Mouse (Mus musculus) midbrain, embryonic 15.5 days (tissue): Measurements from ENCODE around the gene Nek1. TPM values are rescaled to one million over a fixed set of nuclear protein-coding genes. Genes with fewer than 3 reads are reported as not detected.

Experiments
- ATAC-seq: fragments of 200-750 bp; cut with Nextera tagmentation; replicated peaks from 2 replicates; pipeline ENCODE4 v1.8.0; 2017; ENCODE audit warnings: moderate TSS enrichment
- H3K27ac ChIP-seq: fragments of 300-500 bp; sonication (generic); 2 replicates; pipeline ENCODE4 v1.5.1; 2015; ENCODE audit warnings: mild to moderate bottlenecking, inconsistent platforms
- H3K27me3 ChIP-seq: fragments of 300-500 bp; sonication (generic); replicated peaks from 2 replicates; pipeline ENCODE4 v1.6.1; 2015; ENCODE audit warnings: inconsistent platforms
- H3K36me3 ChIP-seq: fragments of 300-500 bp; sonication (generic); replicated peaks from 2 replicates; pipeline ENCODE4 v1.6.1; 2015; ENCODE audit warnings: inconsistent platforms
- H3K4me1 ChIP-seq: fragments of 300-500 bp; sonication (generic); 2 replicates; pipeline ENCODE4 v1.6.1; 2015; ENCODE audit warnings: inconsistent platforms
- H3K4me2 ChIP-seq: fragments of 300-500 bp; sonication (generic); 2 replicates; pipeline ENCODE4 v1.6.1; 2015; ENCODE audit warnings: inconsistent platforms, mild to moderate bottlenecking, moderate library complexity
- H3K4me3 ChIP-seq: fragments of 300-500 bp; sonication (generic); 2 replicates; pipeline ENCODE4 v1.5.1; 2015; ENCODE audit warnings: mild to moderate bottlenecking, inconsistent platforms
- H3K9ac ChIP-seq: fragments of 300-500 bp; sonication (generic); 2 replicates; pipeline ENCODE4 v1.6.1; 2015; ENCODE audit warnings: mild to moderate bottlenecking, inconsistent platforms
- H3K9me3 ChIP-seq: fragments of 300-500 bp; sonication (generic); 2 replicates; pipeline ENCODE4 v1.6.1; 2016; ENCODE audit warnings: inconsistent platforms
- WGBS: fragments of 180-500 bp; shearing (Covaris S2); methylation state at CpG from one replicate; pipeline ENCODE4 v1.1.7; 2015; ENCODE audit warnings: mixed read lengths; 5-methylcytosine and 5-hydroxymethylcytosine counted together
- polyA plus RNA-seq: library from polyadenylated mRNA; unstranded; fragments of >200 nt; fragmentation: Nextera tagmentation; extraction: Ambion mirVana; gene quantifications from 2 replicates; pipeline ENCODE4 v1.2.1, GENCODE M21; 2015

Nek1 gene
- polyA plus RNA-seq, 1 experiment from 2014 or later, result 27.8 TPM

DNA sequence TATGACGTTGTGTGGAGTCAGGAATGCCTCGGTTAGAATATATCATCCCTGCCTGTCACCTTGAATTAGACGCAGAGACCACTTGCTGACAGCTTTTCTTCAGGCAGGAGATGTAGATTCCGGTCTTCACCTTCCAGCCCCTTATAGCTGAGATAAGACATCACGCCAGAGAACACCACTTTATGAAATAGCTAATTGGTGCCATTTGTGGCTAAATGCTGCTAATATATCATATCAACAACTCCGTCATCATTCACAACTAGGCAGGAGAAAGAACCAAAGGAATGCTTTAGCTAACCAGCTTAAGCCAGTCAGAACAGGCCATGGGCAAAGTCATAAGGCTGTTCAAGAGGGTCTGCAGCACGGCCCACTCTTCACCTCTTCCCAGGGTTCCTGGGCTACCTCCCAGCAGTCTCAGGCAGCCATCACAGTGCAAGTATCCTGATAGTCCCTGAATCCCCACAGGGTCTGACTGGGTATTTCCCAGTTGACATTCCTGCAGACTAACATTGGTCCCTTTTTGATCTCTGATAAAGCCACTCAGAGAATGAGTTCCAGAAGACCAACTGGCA is 181.0 kb downstream of the Nek1 start:
- no peak overlapping the region for H3K9ac ChIP-seq
- H3K4me1 ChIP-seq, result peaks cover 10% of the 10 kb centered on the region
- no peaks in the 10 kb centered on the region for H3K27me3 ChIP-seq
- H3K36me3 ChIP-seq, result no peaks in the 10 kb centered on the region
- no peak overlapping the region for H3K4me3 ChIP-seq
- H3K4me2 ChIP-seq, result no peak overlapping the region
- 61% methylated on average over 7 of the region's 7 CpGs for WGBS
- no peak overlapping the region for H3K27ac ChIP-seq
- 0 out of 2 replicates have a peak, but pooled peaks have one; percentile 37 for ATAC-seq
- no peaks in the 10 kb centered on the region for H3K9me3 ChIP-seq

DNA sequence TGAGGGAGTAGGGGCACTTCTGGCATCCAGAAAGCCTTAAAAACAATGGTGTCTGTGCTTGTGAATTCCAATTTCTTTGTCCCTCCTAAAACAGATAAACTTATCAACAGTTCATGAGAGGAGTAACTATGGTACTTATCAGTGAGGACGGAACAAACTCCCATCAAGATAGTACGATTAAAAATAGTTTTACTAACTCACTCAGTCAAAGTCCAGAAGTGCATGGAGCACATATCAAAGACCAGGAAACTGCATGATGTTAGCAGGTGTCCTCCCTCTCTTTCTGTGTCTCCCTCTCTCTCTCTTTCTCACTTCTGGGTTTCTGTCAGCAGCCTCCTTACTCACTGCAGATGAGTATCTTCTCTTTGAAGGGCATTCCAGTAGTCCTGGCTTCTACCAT is 182.9 kb downstream of the Nek1 start:
- Histone ChIP-seq H3K4me1 (peaks cover 13% of the 10 kb centered on the region), H3K36me3 (no peaks in the 10 kb centered on the region), H3K27ac (no peak overlapping the region), H3K9ac (no peak overlapping the region), H3K4me3 (no peak overlapping the region), H3K4me2 (no peak overlapping the region), H3K27me3 (no peaks in the 10 kb centered on the region), H3K9me3 (no peaks in the 10 kb centered on the region)
- ATAC-seq, result no peak
- over 99% methylated on average over 2 of the region's 2 CpGs for WGBS

DNA sequence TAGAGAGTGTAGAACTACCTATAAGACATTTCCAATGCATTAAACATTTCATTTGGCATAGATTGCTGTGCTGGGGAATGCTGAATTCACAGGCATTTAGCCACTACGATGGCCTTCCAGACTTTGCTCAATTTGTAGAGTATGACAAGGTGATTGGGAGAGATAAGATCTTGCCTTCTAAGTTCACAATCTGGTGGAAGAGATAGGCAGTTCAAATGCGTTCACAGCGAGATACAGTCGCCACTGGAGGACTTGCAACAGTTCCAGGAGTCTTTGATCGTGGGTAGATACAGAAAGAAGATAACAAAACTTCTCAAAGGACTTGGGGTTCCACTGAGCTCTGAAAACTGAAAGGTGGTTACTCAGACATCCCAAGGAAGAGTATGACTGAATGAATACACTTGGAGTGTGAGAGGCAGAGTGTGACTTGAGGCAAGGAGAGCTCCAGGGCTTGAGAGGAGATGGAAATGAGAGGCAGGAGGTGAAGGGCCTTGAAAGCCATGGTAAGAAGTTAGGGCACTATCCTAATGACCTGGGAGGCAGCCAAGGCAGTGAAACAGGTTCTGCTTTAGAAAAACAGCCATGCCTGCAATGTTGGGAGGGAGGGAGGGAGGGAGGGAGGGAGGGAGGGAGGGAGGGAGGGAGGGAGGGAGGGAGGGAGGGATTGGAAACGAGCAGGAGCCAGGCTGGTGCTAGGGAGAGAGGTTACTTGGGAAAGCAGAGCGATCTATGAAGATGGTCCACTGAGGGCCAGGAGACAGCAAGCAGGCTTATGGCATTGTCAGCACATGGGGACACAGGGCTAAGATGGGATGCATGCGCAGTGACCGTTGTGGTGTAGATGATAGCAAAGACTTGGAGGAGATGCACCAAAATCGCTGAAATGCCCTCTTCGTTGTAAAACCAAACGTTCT is 184.9 kb downstream of the Nek1 start:
- H3K9ac ChIP-seq, result no peak overlapping the region
- no peak overlapping the region for H3K27ac ChIP-seq
- H3K36me3 ChIP-seq, result no peaks in the 10 kb centered on the region
- peak; percentile 65; the same call in 1 of the 2 replicates for ATAC-seq
- WGBS, result 68% methylated on average over 12 of the region's 12 CpGs
- peaks cover 13% of the 10 kb centered on the region for H3K4me1 ChIP-seq
- H3K9me3 ChIP-seq, result no peaks in the 10 kb centered on the region
- no peak overlapping the region for H3K4me2 ChIP-seq
- H3K4me3 ChIP-seq, result no peak overlapping the region
- H3K27me3 ChIP-seq, result no peaks in the 10 kb centered on the region

DNA sequence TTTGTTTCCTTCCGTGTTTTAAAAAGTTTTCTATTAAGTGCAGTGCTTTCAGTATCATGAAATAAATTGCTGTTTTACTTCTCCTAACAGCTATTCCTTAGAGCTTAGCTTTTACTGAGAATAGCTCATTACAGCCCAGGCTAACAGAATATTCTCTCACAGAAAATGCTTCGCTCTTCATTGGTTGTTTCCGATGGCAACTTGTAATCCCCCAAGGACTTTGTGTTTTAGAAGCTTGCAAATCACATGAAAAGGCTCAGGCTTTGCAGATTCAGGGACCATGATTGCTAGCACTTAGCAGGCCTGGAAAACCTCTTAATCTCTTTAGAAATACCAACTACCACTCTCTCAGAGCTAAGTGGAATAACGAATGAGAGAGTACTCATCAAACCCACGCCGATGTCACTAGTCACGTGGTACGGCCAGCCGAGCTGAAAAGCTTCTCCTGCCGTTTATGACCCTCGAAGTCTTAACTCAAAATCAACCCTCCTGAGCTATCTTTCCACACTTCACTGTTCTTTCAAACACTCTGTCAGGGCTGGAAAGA is 185.7 kb downstream of the Nek1 start:
- peak; percentile 71 for ATAC-seq
- Histone ChIP-seq H3K27me3 (no peaks in the 10 kb centered on the region), H3K4me3 (no peak overlapping the region), H3K9me3 (no peaks in the 10 kb centered on the region), H3K4me2 (peak overlapping the region; percentile 34), H3K9ac (no peak overlapping the region), H3K36me3 (no peaks in the 10 kb centered on the region), H3K4me1 (peaks cover 11% of the 10 kb centered on the region), H3K27ac (peak overlapping the region; percentile 21; the same call in 1 of the 2 replicates)
- 24% methylated on average over 11 of the region's 11 CpGs for WGBS

Other genes with a start within 250 kb of the Nek1 start
- gene Hpf1, start 102.8 kb upstream of the Nek1 start, polyA plus RNA-seq, result 88.1 and 88.6 TPM in 2 replicates
- 67.1 and 69.5 TPM in 2 replicates for gene Clcn3, start 9.9 kb upstream of the Nek1 start, polyA plus RNA-seq
- gene Sh3rf1, start 230.7 kb downstream of the Nek1 start, polyA plus RNA-seq, result 29.9 and 30.7 TPM in 2 replicates